Mouse (Mus musculus) lung, postnatal 0 days (tissue): ENCODE data around the gene Kdf1.

ENCODE experiments used
- CTCF ChIP-seq: IDR thresholded peaks from 2 replicates; pipeline ENCODE4 v1.5.1; 2016; ENCODE audit warnings: antibody characterized with exemption, mild to moderate bottlenecking
- EP300 ChIP-seq: IDR thresholded peaks from 2 replicates; pipeline ENCODE4 v1.6.1; 2016; ENCODE audit warnings: antibody characterized with exemption, mild to moderate bottlenecking, control low read depth

DNA sequence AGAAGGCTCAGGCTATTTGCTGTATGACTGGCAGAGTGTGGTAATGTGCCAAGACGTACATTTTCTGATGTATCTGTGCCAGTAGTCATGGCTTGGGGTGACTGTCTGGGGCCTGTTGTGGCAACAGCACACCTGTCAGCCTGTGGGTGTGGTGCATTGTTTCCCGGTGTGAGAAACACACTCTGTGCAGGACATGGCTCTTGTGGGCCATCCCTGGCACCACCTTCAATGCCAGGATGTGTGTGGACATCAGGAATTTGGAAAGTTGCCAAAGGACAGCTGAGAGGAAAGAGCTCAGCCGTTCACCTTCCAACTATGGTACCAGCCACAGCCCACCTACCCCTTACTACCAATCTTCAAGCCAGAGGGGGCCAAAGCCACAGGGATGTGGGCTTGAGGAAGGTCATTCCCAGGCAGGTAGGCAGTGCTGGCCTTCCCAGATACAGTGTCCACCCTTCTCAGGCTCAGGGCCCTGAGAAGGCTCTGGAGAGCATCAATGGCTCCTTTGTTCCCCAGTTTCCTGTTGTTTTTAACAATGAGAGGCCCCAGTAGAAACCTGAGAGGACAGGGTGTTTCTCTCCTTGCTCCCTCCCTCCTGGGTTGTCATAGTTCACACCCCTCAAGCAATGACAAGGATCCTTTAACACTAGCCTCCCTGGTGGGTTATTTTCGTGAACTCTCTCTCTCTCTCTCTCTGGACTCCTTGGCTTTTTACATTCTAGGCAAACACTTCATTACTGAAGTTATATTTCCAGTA is 29.1 kb upstream of the Kdf1 start:
- TF ChIP-seq CTCF (no peak; the same call in 1 of the 2 replicates), EP300 (peak; percentile 54)
